Mouse (Mus musculus) cerebellum, adult 2 months (tissue): ENCODE data around the gene Gngt1. TPM values are rescaled to one million over a fixed set of nuclear protein-coding genes. Genes with fewer than 3 reads are reported as not detected.

Source experiments
- DNase-seq, 2 experiments: peaks; one replicate each; pipeline ENCODE4 v3.0.0; 2021
- H3K27ac ChIP-seq: fragments of 200-500 bp; 2 replicates; pipeline ENCODE4 v1.5.1; 2012; ENCODE audit warnings: low read length, control low read depth, inconsistent platforms; ENCODE audit not compliant: insufficient read depth
- H3K27me3 ChIP-seq: fragments of 200-500 bp; 2 replicates; pipeline ENCODE4 v1.6.1; 2012; ENCODE audit warnings: inconsistent platforms, mild to moderate bottlenecking, low read length, moderate library complexity; ENCODE audit not compliant: control insufficient read depth, insufficient read depth
- H3K4me1 ChIP-seq: fragments of 200-500 bp; 2 replicates; pipeline ENCODE4 v1.6.1; 2011; ENCODE audit warnings: low read length; ENCODE audit not compliant: control insufficient read depth, insufficient read depth
- H3K4me3 ChIP-seq: fragments of 200-500 bp; replicated peaks from 2 replicates; pipeline ENCODE3; 2011; ENCODE audit warnings: mild to moderate bottlenecking, low read depth, low read length, control low read depth; ENCODE audit not compliant: insufficient read depth
- CTCF ChIP-seq: fragments of 200-500 bp; IDR thresholded peaks from 2 replicates; pipeline ENCODE4 v1.5.1; 2011; ENCODE audit warnings: low read depth, mild to moderate bottlenecking, control low read depth, low read length, moderate library complexity, borderline replicate concordance; ENCODE audit not compliant: insufficient read depth
- POLR2A ChIP-seq: fragments of 200-500 bp; IDR thresholded peaks from 2 replicates; pipeline ENCODE4 v1.6.1; 2011; ENCODE audit warnings: low read length, control low read depth, borderline replicate concordance; ENCODE audit not compliant: insufficient read depth
- WGBS: fragments of 180-500 bp; shearing (Covaris S2); methylation state at CpG from one replicate; pipeline ENCODE4 v1.1.7; 2018; 5-methylcytosine and 5-hydroxymethylcytosine counted together
- polyA plus RNA-seq: library from polyadenylated mRNA; depleted of rRNA; stranded (reverse); fragments of >200 nt; gene quantifications from 2 replicates; pipeline ENCODE4 v1.2.3, GENCODE M21; 2012; rRNA removed

The Gngt1 gene
- polyA plus RNA-seq, 1 experiment = not detected

DNA sequence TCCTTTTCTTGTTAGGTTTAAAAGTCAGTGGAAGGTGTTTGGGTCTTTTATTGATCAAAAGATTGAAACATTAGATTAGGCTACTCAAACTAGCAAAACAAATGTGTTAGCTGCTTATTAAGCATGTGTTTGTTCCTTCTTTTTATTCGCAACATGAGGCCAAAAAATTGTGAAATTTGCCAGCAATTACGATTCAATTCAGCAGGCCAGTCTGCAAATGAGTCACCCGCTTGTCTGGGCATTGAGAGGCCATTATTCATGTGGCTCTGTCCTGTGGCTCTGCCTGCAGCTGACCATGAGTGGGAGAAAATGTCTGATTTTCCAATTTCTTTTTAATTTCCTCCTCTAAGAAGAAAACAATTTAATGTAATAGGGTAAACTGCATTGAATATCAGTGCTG is 37.4 kb downstream of the Gngt1 start:
- DNase-seq = no peak
- no peaks in the 10 kb centered on the region for H3K27me3 ChIP-seq
- H3K4me3 ChIP-seq = no peak overlapping the region
- H3K4me1 ChIP-seq = no peaks in the 10 kb centered on the region
- 50% methylated on average over 3 of the region's 3 CpGs for WGBS
- TF ChIP-seq POLR2A (no peak), CTCF (no peak)
- no peak overlapping the region for H3K27ac ChIP-seq

DNA sequence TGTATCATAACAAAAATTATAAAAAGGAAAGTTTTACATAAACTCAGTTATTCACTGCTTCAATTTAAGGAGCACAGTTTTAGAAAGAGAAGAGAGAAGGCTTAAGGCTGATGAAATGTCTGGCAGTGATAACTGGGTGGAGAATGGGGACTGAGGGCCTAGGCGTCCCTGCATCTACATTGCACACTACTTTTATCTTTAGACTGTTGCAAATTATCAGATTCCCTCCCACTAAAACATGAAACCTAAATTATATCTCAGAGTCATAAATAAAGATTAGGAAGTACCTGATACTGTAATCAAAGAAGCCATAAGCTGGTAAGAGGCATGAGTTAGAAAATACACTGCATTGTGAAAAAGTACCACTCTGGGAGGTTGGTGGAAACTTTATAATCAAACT is 48.2 kb downstream of the Gngt1 start:
- Histone ChIP-seq H3K27ac (no peak overlapping the region), H3K4me3 (no peak overlapping the region), H3K27me3 (no peaks in the 10 kb centered on the region), H3K4me1 (no peaks in the 10 kb centered on the region)
- WGBS = 70% methylated on average over 1 of the region's 1 CpGs
- no peak for TF ChIP-seq CTCF
- no peak for TF ChIP-seq POLR2A
- no peak for DNase-seq

Other genes with a start within 250 kb of the Gngt1 start
- gene Calcr, start 229.1 kb upstream of the Gngt1 start, polyA plus RNA-seq = 0.86 and 0.93 TPM in 2 replicates
- gene Tfpi2, start 4.9 kb upstream of the Gngt1 start, polyA plus RNA-seq = 0.21 and 0.22 TPM in 2 replicates
- gene Gng11, start 10.1 kb downstream of the Gngt1 start, polyA plus RNA-seq = 39.3 and 53.2 TPM in 2 replicates
- gene Bet1, start 93.2 kb downstream of the Gngt1 start, polyA plus RNA-seq = 26.1 and 27.5 TPM in 2 replicates